Mouse (Mus musculus) frontal cortex, adult (tissue): ENCODE measurements at regions not wholly inside any gene's neighbourhood (a gene's known extent, or its start where the extent isn't known, plus 50 kb on each side); places are given as distances from the start of the nearest gene placed in this dataset.
"Not testable (repeated sequence)": the region's sequence is repeated elsewhere in the genome, so short reads cannot be mapped to it uniquely, and the experiment has no call there.

Experiments
- ATAC-seq: cut with Nextera tagmentation; 2 replicates; pipeline ENCODE4 v1.9.2; 2017; ENCODE audit warnings: mild to moderate bottlenecking, moderate library complexity, mixed read lengths; ENCODE audit not compliant: low TSS enrichment

DNA sequence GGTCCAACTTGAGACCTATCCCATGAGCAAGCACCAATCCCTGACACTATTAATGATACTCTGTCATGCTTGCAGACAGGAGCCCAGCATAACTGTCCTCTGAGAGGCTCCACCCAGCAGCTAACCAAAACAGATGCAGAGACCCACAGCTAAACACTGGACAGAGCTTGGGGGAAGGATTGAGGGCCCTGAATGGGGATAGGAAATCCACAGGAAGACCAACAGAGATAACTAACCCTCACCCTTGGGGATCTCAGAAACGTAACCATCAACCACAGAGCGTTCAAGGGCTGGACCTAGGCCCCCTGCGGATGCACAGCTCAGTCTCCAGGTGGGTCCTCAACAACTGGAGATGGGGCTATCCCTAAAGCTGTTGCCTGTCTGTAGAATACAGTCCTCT, 93.7 kb downstream of the Cd24a start:
- ATAC-seq: no peak

DNA sequence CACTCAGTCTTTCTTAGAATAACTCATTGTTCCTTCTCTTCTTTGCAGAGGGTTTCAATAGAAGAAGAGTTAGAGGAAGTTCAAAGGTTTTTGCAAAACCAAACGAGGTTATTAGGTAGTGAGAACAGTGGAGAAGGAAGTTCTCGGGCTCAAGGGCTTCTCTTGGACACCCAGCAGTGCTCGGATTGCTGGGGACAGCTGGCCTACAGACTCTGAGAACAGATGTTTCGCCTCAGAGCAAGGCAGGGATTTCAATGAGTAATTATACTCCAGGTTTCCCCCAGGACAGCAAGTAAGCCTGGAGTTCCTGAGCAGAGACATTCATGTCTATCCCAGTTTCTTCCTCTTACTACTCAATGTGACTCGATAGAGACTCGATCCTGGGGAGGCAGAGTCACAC, 94.4 kb downstream of the Cd24a start:
- no peak for ATAC-seq

DNA sequence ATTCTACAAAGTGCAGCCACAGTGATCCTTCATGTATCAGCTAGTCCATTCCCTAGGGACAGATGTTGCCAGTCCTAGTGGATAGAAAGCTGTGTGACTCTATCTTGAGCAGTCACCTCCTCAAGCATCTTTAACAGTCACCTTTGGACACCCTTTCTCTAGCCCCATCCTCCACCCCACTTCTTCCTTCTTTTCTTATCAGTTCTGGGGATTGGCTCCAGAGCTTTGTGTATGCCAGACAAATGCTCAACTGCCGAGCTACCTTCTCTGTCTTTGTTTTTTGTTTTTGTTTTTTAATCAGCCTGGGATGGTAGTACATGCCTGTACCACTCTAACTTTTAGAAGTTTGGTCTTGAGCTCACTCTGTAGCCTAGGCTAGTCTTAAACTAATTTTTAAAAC, 96.7 kb downstream of the Cd24a start:
- no peak for ATAC-seq

DNA sequence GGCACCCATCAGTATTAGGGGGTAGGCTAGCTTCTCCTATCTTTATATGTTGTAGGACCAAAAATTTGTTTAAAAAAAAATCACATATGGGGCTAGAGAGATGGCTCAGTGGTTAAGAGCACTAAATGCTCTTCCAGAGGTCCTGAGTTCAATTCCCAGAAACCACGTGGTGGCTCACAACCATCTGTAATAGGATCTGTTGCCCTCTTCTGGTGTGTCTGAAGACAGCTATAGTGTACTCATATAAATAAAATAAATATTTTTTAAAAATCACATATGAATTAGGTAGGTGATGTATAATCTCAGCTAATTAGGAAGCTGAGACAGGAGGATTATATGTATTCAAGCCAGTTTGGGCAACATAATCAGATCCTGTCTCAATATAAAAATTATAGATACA, 97.4 kb downstream of the Cd24a start:
- not testable (repeated sequence) for ATAC-seq

DNA sequence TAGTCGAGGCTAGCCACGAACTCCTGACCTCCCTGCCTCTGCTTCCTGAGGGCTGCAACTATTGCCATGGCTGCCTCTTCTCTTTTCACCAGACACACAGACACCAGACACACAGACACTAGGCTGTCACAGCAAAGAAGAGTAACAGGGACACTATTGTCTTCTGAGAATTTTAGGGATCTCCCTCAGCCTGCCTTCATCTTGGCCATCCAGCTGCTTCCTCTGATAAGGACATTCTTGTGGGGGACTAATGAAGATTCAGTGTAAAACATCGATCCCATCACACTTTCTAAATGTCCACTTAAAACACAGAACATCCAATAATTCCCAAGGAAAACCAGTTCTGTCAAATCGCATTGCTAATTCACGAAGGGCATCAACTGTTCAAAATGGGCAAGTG, 98.2 kb downstream of the Cd24a start:
- ATAC-seq: no peak

DNA sequence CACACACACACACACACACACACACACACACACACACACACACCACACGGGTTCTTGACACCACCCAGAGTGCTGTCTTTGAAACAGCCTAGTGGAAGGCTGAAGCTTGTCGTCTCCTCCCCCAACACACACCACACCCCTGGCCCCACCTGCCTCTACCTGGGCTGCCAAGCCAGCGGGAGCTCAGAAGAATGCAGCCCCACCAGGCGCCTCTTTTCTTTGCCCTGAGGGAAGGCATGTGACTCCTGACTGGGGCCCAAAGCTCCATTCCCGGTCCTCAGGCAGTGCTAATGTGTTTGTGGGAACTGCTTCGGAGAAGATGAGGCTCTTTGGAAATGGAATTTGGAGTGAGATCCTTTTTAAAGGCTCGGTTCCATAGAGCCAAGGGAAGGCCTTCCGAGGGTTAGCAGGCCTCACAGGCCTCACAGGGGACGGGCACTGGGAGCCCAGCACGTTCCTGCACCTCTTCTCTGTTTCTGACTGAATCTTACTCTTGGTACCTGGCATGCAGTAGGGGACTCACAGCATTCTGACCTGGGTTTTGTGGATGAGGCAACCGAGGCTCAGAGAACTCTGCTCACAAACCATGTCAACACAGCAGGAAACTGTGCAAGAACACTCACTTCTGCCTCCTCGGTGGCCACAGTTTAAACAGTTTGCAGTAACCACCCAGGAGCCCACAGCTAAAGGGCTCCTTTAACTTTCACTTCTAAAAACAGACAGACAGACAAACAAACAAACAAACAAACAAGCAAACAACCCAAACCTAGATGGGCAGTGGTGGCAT, 106.4 kb downstream of the Cd24a start:
- no peak for ATAC-seq

DNA sequence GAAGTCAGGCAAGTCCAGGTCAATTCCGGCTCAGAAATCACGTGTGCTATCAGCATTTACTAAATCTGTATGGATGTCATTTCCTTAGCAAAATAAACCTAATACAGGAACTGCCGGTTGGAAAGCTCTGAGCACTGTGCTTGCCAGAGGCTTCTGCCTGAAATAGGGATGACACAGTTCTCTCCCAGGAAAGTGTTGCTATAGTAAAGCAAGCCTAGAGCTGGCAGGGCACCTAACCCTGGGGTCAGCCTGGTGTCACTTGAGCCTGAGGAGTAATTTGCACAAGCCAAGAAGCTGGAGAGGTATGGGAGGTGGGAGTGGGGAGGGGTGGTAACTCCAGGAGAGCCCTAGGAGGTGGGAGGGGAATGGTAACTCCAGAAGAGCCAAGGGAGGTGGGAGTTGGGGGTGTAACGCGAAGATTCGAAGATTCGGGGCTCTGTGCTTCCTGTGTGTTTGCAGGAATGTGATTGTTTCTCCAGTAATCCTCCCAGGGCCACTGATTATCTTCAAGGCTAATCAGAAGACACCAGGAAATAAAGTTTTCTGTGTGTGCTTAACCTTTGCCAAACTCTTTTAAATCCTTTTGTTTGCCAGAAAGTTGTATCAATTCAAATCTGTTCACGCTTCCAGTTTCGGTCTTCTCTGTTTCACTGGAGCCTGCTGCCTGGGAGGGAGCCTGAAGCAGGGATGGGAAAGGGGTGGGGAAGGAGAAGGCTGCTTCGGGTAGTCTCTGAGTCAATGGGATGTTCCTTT, 111.3 kb downstream of the Cd24a start:
- ATAC-seq: peak; percentile 85

DNA sequence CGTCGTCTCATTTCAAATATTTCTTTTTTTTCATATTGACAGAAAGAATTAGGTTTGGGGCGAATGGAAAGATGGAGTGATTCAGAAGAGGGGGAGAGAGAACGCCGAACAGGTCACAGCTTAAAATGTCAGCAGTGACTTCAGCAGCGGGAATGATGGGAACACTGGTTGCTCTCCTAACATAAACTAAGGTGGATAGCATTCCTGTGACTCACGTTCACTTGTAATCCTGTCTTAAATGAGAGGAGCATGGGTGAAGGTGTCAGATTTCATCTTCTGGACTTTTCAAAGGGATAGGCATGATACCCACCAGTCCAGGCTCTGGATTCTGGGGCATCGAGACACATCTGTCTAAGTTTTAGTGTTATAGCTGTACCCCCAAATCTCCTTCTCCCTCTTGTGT, 111.8 kb downstream of the Cd24a start:
- peak; percentile 25; the same call in 1 of the 2 replicates for ATAC-seq

DNA sequence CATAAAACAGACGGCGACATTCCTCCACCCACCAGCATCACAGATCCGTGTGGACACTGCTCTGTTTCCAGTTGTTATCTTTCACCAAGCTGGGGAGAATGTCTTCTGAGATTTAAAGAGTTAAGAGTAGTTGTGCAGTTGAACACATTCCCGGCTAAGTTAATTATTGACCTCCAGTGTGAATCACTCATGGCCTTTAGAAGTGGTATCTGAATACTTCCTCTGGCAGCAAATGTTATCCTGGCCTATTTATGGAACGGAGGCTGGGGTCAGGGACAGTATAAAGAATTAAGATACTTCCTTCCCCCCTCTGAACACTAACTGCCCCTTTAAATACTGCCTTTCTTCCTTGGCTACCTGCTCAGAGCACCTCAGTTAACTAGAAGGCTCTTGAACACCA, 115.9 kb downstream of the Cd24a start:
- no peak for ATAC-seq

DNA sequence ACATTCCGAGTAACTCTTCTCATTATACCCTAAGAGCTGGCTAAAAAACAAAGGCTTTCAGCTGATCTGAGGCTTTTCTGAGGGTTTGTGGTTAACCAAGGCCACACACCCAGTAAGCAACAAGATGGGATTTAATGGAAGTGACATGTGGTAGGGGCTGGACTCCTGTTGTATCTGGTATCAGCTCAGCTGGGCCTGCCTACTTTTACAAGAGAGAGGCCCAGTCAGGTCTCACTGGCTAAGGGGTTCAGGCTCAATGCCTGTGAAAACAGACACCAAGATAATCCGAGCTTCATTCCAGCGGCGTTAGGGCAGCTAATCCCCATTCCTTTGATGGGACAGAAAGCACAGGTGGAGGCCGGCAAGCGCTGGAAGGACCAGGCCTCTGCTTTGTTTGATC, 116.4 kb downstream of the Cd24a start:
- no peak for ATAC-seq

DNA sequence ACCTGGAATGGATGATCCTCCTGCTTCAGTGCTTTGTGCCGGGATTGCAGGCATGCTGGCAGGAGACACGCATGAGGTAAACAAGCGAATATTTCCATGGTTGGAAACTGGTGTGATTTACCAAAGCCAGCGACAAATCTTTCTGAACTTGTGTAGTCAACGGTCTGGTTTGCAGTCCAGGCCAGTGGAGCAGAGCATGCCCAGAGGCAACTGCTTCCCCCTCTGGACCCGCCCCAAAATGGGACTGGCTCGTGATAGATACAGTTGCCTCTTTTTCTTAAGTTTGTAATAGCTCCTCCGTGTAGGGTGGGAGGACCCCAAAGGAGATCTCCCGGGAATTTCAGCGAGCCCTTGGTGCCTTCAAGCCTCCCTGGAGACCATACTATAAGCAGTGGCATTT, 117.4 kb downstream of the Cd24a start:
- no peak for ATAC-seq

DNA sequence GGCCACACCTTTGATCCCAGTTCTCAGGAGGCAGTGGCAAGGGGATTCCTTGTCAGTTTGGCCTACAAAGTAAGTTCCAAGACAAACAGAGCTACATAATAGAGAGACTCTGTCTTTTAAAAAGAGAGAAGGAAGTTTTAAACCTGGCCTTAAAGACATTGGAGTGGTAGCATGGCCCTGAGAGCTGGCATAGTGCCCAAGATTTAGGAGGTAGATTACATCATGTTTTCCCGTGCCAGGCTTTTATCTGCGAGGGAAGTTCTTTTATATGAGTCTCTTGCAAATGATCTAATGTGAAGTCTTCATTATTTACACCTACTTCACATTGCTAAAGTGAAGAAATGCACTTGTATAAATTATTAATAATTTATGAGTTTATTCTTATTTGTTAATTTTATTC, 119.8 kb downstream of the Cd24a start:
- ATAC-seq: no peak

DNA sequence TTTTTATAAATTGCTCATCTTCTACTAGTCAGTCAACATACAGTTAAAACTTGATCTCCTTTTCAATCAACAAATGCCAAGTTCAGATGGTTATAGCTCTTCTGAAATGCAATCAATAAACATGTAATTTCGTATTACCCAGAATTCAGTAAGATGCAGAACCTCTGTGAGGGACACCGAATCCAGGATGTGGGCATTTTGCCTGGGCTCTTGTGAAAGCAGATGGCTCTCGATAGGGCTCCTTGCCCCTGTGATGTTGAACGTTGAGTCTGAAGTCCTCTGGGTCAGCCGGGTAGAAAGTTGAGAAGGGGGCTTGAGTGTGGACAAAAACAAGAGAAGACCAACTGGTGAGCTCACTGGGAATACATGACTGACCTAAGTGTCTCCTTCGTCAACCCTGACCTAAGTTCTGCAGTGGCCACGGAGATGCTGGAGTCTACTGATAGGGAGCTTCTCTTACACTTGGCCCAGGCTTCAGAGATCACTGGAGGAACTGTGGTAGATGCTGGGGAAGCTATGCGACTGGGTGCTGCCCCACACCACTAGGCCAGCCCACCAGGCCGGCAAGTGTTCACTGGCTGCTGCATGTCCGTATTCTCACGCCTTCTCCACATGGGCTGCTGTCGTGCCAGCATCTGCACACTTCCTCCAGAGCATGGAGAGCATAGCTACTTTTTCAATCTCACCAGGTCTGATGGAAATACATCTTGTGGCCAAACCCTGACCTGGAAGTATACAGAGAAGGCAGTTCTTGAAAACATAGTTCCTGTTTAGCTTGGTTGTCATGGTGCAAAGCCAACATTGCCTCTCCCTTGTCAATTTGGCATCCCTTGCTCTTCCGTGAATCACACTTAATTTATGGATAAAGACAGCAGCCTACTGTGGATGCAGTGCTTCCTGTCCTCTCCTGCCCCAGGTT, 122.5 kb downstream of the Cd24a start:
- no peak for ATAC-seq

DNA sequence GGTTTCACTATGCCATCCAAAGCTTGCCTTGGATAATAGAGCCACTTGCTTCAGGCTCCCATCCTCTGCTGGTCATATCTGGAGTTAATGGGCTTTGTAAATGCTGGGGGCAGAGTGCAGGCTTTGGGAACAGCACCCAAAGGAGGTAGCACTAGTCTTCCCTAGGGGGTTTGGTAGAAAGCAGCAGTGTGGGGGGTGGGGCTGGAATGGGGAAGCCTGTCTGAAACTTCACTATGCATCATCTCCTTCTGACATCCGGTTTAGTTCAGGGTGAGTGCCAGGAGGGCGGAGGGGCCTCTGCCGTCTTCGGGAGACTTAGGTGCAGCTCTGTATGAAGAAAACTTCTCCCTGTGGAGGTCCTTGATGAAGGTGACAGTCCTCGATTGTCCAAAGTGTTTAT, 124.8 kb downstream of the Cd24a start:
- no peak for ATAC-seq

DNA sequence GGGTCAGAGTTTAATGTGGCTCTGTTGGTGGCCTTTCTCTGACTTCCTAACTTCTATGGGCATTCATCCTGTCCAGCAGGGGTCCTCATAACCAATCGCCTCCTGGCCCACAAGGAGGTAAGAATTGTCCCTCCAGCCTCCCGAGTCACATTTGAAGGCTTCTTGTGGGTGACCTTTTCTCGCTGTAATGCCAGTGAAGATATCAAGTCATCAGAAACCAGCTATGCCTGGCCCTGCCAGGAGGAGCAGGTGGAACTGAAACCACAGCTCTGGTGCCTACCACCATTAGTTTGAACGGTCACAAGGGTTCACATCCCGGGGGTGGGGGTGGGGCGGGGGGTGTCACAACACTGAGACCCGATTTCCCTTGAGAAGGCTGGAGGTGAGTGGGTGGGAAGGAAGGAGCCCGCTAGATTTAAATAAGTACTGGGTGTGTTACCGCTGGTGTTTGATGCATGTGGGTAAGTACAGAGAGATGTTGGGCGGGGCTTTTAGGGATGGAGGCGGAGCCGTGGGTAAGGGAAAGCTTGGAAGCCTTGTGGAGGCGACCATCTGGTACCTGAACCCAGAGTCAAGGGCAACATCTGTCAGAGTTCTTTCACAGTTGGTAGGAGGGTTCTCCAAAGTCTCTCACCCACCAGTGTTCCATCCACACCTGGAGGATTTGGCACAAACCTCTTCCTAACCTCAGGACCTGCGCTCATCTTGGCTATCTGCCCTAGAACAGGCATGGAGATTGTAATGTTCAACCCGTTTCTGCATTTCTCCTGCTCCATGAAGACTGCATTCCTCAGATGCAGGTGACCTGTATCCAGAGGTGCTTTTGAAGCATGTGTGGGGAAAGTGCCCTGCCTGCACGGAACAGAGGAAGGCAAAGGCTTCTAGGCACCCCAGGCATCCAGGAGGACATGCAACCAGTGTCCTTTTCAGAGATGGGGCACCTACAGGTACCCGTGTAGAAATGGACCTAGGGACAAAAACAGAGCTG, 128.2 kb downstream of the Cd24a start:
- ATAC-seq: no peak

DNA sequence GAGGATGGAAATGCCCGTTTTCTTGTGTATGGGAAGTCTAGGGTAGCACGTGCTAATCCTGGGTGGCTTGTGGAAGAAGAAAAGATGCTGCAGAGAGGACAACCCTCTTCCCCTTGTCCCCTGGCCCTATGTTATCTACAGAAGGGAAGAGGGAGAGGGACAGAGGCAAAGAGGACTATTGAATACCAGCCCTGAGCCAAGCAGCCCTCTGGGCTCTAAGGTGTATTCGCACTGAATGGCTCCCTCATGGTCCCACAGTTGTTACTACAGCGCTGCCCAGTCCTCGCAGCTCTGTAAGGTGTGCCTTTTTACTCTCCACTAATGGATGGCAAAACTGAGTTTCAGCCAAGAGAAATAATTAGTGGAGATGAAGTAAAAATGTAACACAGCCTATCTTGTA, 128.9 kb downstream of the Cd24a start:
- no peak for ATAC-seq

DNA sequence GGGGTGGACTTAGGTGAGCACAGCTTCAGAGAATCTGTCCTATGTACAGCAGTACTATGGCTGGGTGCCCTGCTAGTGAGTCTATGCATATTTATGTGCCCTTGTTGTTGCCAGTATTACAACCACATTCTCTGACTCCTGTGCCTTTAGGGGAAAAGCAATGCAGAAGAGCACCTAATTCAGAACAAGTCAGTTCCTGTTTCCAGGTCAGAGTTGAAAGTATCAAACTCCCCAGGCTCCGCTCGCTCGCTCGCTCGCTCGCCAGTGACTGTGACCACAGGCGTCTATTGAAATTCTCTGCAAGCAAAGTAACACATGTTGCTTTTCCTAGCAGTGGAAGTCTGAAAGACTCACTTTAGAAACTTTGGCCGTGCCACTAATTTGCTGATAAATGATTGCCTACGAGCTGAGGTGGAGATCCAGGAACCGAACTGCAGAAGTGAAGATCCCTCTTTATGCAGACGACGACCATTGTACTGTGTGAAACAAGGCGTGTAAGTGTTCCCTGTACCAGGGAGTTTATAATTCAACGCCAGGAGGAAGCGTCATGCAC, 129.8 kb downstream of the Cd24a start:
- ATAC-seq: no peak

DNA sequence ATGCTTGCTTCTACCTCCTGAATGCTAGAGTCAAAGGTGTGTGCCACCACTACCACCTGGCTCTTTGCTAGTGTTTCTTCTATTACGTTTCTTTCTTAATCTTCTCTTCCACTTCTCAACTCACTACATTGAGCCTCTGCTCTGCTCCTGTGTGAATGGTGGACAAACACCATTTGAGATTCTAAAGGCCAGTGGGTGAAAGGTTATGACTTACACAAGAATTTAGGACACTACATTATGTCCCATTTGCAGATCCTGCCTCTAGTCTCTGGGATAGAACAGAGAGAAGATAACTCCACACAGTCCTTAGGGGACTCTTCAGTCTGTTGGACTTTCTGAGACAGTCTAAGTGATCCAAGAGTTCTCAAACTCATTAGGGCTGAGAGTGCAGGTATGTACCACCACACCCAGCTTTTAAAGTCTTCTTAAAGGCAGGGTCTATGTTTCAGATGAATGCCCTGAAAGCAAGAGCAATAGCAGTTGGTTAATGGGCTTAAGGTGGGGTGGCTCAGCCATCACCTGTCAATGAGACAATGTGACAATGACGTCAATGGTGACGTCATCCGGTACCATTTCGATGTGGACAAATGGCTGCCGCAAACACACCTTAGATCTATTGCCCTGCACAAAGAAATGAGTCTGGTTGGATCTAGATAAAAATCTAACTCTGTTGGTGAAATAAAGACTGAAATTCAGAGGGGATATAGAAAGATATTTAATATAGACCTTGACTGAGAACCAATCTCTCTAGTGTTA, 131.4 kb downstream of the Cd24a start:
- ATAC-seq: no peak

DNA sequence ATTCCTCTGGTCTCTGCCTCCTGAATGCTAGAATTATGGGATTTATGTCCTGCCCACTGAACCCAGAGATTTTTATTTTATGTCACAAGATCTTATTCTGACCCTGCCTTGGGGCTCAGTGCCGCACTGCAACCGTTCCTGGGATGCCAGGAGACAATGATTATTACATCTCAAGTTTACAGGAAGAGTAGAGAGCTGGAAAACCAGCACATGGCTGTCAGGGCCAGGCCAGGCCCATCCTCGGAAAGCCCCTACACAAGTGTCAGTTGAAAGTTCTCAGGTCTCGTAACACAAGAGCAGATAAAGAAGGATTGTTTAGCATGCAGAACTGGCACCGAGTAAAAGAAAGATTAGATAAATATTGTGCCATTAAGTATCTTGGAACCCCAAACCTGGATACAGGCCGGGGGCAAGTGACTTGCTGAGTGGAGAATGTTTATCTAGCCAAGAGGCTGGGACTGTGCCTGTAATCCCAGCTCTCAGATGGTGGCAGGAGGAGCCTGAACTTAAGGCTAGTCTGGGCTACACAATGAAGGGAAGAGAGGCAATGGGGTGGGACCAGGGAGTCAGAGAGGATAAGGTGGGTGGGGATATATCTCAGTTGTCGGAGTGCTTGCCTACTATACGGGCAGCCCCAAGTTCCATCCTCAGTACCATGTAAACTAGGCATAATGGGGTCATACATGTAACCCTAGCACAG, 132.3 kb downstream of the Cd24a start:
- no peak for ATAC-seq

DNA sequence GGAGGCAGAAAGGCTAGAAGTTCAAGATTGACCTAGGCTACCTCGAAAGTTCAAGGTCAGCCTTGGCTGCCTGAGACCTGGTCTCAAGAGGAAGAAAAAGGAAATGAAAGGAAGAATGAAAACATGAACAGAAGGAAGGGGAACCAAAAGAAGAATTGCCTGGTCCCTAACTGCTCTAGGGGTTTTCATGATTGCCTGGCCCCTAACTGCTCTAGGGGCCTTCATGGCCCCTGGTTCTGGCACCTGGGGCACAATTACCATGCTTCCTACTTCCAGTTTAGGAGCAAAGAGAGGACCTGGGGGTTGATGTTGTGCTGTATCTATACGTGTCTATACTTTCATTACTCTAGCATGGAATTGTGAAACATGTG, 132.8 kb downstream of the Cd24a start:
- ATAC-seq: no peak
